Mouse (Mus musculus): ENCODE measurements around the gene Swap70. TPM values are rescaled to one million over a fixed set of nuclear protein-coding genes. Genes with fewer than 3 reads are reported as not detected.

Swap70 gene
- total RNA-seq, 2 experiments from 2014 or later: 10.9 to 11.5 TPM

DNA sequence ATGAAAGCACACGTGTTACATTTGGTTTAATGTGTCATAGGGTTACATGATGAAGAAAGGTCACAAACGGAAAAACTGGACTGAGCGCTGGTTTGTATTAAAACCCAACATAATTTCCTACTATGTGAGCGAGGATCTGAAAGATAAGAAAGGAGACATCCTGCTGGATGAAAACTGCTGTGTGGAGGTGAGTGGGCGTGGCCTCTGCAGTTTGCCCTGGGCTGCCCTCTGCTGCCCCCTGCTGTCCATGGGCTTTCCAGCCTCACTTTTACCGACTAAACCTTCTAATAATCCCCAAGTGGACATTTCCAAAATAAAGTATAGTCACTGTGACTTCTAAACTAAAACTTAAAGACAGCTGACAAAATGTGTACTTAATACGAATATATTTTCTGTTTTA, 44.3 kb downstream of the Swap70 start:
- peak; percentile 28 to 90 for DNase-seq (ENCODE audit: extremely low spot score in 1 of 2, low spot score in 2 of 2)
- intact Hi-C loops (cut with DNase I): loop anchor here (2.0 kb wide), 1 partner anchor 101 kb away; no protein-coding TSS in a partner anchor

DNA sequence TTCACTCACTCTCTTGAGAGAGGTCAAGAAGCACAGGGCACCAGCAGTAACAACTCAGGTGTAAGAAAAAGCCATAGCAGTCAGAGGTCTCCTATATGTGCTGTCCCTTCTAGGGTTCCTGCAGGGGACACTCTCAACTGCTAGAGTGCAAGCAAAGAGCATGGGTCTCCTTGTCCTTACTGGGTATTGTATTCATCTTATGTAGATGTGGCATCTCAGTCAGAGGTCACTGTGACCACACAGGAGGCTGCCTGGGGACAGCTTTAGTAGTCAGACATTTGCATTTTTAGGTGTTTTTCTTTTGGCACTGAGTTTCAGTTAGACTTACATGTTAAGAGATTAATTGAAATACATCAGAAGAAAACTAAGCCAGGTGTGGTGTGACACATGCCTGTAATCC, 45.5 kb downstream of the Swap70 start:
- intact Hi-C loops (cut with DNase I): loop anchor here (2.0 kb wide), 1 partner anchor 102 kb away; no protein-coding TSS in a partner anchor
- no peak for DNase-seq (ENCODE audit: extremely low spot score in 1 of 2, low spot score in 2 of 2)

DNA sequence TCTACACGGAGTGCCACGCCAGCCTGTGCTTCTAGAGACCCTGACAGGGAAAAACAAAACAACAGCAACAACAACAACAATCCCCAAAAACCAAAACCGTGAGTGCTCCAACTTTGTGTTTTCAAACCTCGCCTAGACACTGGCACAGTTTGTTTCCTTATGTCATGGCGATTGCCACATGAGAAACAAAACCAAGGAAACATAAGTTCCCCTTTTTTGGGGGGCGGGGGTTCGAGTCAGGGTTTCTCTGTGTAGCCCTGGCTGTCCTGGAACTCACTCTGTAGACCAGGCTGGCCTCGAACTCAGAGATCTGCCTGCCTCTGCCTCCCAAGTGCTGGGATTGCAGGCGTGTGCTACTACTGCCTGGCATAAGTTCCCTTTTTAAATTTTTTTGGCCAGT, 46.5 kb downstream of the Swap70 start:
- intact Hi-C loops (cut with DNase I): loop anchor here (2.0 kb wide), 1 partner anchor 103 kb away; no protein-coding TSS in a partner anchor
- no peak for DNase-seq (ENCODE audit: extremely low spot score in 1 of 2, low spot score in 2 of 2)

DNA sequence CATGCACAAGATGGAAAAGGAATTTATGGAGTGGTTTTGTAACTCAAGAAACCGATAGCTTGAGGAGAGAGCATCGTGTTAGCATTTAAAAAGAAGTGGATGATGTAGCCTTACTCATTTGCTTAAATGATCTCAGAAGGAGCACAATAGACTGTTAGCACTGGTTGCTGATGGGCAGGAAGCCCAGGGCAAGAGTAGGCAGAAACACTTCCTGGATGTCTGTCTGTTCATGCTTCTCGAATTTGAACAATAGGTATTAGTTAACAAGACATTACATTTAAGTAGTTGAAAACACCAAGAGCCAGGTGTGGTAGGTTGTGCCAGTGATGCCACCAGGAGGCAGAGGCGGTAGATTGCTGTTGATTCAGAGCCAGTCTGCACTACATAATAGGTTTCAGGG, 47.0 kb downstream of the Swap70 start:
- no peak for DNase-seq (ENCODE audit: extremely low spot score in 1 of 2, low spot score in 2 of 2)
- intact Hi-C loops (cut with DNase I): no loop called here

DNA sequence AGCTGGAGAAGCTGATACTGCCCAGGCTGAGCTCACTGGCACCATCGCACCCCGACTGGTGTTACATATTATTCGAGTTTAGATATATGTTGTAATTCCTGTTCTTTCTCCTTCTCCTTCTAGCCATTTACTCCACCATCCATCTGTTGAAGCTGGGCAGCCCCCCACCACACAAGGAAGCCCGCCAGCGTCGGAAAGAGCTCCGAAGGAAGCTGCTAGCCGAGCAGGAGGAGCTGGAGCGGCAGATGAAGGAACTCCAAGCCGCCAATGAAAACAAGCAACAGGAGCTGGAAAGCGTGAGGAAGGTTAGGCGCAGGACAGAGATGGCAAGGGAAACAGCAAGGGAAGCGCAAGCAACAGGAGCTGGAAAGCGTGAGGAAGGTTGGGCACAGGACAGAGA, 48.3 kb downstream of the Swap70 start:
- intact Hi-C loops (cut with DNase I): no loop called here
- DNase-seq (ENCODE audit: extremely low spot score in 1 of 2, low spot score in 2 of 2): peak; percentile 14 to 58

DNA sequence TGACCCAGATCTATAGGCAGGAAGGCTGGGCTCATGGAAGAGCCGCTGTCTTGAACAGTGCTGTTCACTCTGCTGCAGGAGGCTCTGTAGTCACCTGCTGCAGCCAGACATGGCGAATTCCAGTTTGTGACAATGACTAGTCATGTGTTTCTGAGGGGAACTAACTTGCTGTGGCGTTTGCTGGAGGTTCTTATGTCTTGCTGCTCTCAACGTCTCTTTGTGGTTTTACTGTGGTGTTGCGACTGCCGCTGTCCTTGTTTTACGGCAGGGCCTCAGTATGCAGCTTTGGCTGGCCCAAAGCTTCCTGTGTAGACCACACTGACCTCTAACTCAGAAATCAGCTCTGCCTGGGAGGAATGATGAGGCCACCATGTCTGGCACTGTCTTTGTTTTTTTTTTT, 48.9 kb downstream of the Swap70 start:
- intact Hi-C loops (cut with DNase I): no loop called here
- no peak for DNase-seq (ENCODE audit: extremely low spot score in 1 of 2, low spot score in 2 of 2)

DNA sequence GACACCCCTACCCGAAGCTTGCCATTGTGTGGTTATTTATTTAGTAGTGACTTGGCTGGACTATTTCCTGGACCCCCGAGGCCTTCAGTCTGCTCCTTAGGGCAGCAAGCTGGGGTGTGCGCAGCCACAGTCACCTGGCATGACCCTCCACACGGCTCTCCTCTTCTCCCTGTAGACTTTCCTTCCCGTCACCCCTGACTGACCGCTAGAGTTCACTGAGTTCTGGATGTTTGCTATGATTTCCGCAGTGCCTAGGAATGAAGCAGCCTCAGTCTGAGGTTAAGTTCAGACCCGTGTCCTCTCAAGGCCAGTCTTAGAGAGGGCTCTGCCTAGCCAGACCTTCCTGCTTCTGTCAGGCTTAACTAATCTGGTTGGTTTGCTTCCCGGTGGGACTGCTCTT, 50.3 kb downstream of the Swap70 start:
- peak in 1 of 2 experiments; percentile 70 for DNase-seq (ENCODE audit: extremely low spot score in 1 of 2, low spot score in 2 of 2)
- intact Hi-C loops (cut with DNase I): no loop called here

DNA sequence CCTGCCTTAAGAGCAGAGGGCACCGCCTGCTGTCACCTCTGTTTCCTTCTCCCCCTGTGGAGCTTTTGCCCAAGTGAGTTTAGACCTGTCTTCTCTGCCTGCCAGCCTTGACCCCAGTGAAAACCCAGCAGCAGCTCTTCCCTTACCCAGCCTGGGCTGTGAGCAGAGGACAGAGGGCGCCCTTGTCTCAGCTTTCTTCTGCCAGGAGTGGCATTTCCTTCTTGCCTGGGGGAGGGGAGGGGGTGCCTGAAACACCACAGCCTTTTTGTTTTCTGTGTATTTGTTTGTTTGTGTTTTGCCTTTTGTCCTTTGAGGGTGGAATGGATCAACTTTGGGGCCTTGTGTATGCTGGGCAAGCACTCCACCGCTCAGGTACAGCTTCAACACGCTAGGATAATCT, 50.9 kb downstream of the Swap70 start:
- intact Hi-C loops (cut with DNase I): no loop called here
- DNase-seq (ENCODE audit: extremely low spot score in 1 of 2, low spot score in 2 of 2): peak in 1 of 2 experiments; percentile 60

DNA sequence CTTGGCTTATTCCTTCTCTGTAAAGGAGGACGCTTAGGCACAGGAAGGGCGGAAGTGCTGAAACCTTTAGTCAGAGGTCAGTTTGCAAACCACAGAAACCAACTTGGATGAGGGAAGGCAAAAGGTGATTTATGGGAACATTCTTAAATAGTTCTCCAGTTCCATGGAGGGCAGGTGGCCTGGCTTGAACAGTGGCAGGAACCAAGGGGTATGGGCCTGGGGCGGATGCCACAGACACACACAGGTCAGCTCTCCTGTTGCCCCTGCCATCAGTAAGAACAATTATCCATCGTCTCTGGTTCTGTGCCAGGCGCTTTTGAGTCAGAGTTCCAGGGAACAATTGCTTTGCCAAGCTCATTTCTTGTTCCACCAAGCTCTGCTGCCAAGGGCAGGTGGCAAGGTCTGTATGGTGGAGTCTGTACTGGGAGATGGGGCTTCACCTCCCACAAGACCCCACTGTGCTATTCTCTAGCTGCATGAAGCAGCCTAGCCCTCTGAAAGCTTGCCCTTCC, 56.3 kb downstream of the Swap70 start:
- DNase-seq (ENCODE audit: extremely low spot score in 1 of 2, low spot score in 2 of 2): no peak
- intact Hi-C loops (cut with DNase I): no loop called here

DNA sequence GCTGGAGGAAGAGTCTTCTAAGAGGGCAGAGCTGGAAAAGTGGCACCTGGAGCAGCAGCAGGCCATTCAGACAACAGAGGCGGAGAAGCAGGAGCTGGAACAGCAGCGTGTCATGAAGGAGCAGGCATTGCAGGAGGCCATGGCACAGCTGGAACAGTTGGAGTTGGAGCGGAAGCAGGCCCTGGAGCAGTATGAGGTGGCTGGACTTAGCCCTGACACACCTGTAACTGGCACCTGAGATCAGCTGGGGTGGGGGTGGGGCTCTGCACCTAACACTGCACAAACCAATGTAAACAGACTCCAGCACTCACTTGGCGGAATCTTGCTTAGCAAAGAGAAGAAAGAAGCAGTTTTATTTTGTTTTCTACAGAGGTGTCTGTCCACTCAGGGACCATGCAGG, 57.7 kb downstream of the Swap70 start:
- DNase-seq (ENCODE audit: extremely low spot score in 1 of 2, low spot score in 2 of 2): no peak
- intact Hi-C loops (cut with DNase I): no loop called here

DNA sequence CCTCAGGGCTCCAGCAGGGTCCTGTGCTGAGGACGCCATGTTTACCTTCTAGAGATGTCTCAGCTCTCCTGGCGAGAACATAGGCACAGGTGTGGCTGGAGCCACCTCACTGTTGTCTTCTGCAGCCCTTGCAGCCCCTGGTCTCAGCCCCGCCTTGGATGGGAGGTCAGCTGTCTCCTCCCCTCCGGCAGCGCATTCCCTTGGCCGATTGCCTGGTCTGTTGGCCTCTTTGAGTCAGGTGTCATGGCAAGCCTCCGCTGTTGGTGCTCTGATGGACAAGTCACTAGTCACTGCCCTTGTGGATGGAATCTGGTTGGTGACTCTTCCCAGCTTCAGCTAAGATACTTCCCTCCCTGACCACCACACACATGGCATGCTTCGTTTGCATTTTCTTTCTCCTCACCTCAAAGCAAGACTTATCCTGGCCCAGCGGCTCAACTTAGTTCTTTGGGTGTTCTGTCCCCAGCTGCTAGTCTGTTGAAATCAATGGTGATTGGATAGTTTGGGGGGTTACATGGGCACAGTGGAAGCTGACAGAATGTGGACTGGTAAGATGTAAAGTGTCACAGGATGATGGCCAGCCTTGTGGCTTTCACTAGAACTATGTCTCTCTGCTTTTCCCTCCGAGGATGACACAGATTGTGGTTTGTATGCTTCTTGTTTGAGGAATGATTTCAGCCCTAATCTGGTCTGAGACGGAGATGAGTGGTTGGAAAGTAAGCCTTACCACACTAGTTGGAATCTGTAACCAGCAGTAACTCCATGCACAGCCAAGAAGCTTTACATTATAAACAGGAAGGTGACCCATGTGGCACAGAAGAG, 60.1 kb downstream of the Swap70 start:
- intact Hi-C loops (cut with DNase I): no loop called here
- no peak for DNase-seq (ENCODE audit: extremely low spot score in 1 of 2, low spot score in 2 of 2)

DNA sequence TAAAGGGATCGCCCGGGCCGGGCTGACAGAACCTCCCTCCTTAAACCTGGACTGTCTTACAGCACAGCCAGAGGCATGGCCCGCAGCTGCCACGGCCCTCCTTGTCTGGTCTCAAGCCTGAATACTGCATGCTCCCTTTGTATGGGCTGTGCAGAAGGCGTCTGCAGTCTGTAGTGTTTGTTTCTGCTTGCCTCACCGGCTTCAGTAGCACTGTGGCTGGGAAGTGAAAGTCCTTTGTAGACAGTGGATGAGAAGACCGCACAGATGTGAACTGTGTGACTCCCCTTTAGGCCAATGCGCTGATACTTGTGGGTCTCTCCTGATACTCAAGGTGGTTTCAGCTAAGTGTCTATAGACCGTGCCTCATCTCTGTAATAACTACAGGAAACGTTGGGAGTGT, 61.3 kb downstream of the Swap70 start:
- DNase-seq (ENCODE audit: extremely low spot score in 1 of 2, low spot score in 2 of 2): no peak
- intact Hi-C loops (cut with DNase I): no loop called here

DNA sequence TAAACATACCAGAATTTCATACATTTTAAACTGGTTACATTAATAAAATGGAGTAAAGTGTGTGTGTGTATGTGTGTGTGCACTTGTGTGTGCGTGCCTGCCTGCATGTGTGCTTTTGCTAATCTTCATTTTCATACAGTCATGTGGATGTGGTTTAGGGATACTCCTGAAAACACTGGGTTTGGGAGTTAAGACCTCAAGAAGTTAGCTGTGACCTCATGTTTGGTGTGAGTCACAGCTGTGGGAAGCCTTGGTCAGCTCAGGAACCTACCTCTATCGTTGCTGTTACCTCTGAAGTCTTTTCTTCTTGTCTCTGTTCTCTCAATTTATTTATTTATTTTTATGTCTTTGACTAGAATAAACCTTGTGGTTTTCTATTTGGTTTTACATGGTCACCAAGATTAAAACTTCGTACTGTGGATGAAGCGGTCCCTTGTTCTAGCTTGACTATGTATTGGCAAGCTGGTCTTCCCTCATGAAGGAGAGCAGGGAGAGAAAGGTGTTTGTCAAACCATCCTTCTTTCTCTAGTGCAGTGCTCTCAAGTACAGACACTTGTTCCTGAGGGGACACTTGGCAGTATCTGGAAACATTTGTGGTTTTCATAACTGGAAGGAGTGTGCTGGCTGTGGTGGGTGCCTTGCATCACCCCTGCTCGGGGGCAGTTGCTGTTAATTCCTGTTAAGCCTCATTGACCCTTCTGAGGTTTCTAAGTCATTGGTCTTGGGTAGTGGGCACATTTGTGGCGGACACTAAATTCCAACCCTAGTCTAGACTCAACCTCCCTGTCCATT, 62.2 kb downstream of the Swap70 start:
- DNase-seq (ENCODE audit: extremely low spot score in 1 of 2, low spot score in 2 of 2): no peak
- intact Hi-C loops (cut with DNase I): no loop called here

DNA sequence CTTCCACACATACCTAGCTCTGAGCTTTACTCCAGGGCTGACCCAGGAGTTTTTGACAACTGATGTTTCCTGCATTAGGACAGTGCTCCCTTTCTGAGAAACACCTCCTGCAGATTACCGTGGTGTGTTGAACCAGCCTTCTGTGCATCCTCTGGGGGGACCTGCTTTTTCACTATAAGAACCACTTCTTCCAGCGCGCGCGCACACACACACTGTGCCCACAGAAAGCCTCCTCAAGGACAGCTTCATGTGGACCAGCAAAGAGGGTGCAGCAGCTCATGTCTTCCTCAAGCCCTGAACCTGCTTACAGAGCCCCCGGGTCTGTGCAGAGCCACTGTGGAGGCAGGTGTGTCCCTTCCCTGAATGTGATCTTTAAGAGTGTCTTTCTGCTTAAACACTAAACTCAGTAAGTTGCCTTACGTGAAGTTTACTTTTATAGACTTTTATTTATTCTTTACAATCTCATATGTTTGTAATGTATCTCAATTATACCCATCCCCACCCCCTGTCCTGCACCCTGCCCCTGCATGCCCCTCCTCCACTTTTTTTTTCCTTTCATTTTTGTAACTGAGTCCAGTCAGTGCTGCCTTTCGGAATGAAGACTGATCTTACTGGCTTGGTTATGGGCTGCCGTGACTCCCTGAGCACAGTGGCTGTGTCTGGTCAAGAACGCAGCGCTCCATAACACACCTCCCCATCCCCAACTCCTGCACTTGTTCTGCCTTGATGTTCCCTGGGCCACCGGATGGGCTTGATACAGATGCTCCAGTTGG, 63.8 kb downstream of the Swap70 start:
- DNase-seq (ENCODE audit: extremely low spot score in 1 of 2, low spot score in 2 of 2): no peak
- intact Hi-C loops (cut with DNase I): loop anchor here (5.0 kb wide), 1 partner anchor 147 kb away; no protein-coding TSS in a partner anchor

DNA sequence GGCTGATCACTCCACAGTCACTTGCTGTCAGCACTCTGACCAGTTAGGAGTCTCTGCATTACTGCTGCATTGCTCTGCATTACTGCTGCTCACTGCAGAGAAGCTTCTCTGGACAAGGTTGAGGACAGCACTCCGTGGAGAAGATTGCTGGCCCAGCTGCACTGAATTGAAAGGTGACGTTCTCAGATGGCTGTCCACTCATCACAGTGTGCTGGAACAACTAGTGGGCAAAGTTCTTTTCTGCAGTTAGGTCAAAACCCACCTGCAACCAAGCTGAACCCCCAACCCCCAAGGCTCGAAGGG, 64.3 kb downstream of the Swap70 start:
- intact Hi-C loops (cut with DNase I): loop anchor here (2.0 to 5.0 kb wide), 2 partner anchors 147 to 345 kb away; no protein-coding TSS in a partner anchor
- DNase-seq (ENCODE audit: extremely low spot score in 1 of 2, low spot score in 2 of 2): no peak

DNA sequence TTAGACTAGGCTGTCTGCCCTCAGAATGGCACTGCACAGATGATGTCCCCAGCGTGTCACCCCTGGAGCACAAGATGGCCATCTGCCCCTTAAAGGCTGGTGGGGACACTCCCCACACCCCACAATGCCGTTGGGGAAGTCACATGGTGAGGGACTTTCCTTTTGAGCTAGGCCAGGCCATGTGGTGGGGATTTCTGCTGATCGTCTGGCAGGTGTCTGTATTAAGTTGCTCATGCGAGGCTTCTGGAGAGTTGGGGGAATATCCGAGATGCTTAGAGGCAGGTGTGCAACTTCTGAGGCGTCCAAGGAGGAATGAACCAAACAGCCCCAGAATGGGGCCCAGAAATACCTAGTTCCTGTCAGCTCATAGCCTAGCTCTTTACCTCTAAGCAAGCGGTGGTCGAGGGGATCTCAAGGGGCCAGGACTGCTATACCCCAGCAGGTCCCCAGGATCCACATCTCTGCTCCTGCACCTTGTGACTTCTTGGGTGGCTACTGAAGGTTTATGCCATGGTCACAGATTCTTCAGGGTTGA, 64.8 kb downstream of the Swap70 start:
- intact Hi-C loops (cut with DNase I): loop anchor here (2.0 to 5.0 kb wide), 2 partner anchors 146 to 345 kb away; no protein-coding TSS in a partner anchor
- DNase-seq (ENCODE audit: extremely low spot score in 1 of 2, low spot score in 2 of 2): no peak

DNA sequence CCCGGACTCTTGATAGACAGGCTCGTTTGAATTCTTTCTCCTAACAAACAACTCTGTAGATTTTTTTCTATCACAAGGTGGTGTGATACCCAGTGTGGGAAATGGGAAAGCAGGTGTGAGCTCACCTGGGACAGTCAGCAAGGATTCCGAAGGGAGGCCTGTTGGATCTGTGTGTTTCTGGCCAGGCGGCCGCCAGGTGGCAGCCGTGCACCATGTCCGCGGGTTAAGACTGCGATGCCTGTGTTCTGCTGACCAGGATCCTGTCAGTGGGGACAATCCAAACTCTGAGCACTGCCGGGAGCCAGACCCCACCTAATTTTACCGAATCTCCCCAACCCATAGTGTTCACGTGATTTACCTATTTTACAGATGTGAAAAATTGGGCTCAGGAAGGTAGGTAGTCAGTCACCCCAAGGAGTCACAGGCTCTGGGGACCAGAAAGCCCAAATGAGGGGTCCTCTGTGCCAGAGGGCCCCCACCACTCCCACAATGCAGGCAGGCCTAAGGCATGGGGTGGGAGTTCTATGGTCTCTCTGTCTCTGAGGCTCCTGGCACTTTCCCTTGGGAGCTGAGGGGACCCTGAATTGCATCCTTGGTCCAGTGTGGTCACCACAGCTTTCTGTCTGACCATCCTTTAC, 65.4 kb downstream of the Swap70 start:
- intact Hi-C loops (cut with DNase I): loop anchor here (2.0 to 5.0 kb wide), 2 partner anchors 145 to 344 kb away; no protein-coding TSS in a partner anchor
- peak; percentile 63 to 82 for DNase-seq (ENCODE audit: extremely low spot score in 1 of 2, low spot score in 2 of 2)

DNA sequence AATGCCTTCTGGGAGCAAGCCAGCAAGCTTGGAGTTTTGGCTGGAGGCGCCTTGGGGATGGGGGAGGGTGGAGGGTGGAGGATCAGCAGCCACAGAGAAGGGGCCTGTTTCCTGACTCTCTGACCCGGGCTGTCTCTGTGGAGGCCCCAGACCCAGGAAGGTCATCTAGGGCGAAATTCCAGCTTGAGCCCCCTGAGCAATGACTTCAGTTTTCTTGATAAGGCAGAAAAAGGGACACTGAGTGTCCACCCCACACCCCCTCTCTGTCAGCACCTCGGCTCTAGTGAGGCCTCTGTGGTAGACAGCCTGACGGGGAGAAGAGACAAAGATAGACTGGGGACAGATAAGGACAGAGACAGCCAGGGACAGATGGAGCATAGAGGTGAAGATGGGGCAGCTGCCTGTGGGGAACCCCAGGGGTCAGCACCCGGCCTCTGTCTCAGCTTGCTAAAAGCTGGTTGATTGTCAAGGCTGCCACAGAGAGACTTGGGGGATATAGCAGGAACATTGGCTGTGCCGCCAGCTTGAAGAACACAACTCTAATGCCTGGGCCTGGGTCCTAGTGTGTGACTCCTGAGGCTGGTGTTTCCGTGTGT, 66.1 kb downstream of the Swap70 start:
- DNase-seq (ENCODE audit: extremely low spot score in 1 of 2, low spot score in 2 of 2): no peak
- intact Hi-C loops (cut with DNase I): loop anchor here (2.0 to 5.0 kb wide), 2 partner anchors 145 to 343 kb away; no protein-coding TSS in a partner anchor
